Mouse (Mus musculus): ENCODE data around the gene Pklr. TPM values are rescaled to one million over a fixed set of nuclear protein-coding genes. Genes with fewer than 3 reads are reported as not detected.
A peak's percentile ranks its signal among the peaks of the same experiment; 100 is the strongest.

The Pklr gene
- polyA plus RNA-seq, 1 experiment from 2014 or later = 0.33 TPM

DNA sequence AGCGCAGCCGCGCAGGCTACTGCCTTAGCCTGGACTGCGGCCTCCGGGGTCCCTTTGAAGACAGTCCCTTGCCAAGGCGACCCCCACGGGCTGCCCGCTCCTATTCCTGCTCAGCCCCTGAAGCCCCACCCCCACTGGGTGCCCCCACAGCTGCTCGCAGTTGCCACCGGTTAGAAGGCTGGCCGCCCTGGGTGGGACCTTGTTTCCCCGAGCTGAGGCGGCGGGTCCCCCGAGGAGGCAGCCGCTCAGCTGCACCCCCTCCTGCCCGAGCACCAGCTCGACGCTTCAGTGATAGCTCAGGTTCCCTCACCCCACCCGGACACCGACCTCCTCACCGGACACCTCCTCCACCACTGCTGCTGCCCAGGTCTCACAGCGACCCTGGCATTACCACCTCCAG is 51.3 kb downstream of the Pklr start:
- 60% methylated on average over 23 of the region's 23 CpGs for WGBS
- Histone ChIP-seq H3K9me3 (no peaks in the 10 kb centered on the region), H3K4me3 (no peak overlapping the region), H3K9ac (peak overlapping the region; percentile 31; the same call in 1 of the 2 replicates), H3K4me2 (replicated peaks) (no peak overlapping the region), H3K4me1 (peaks cover 25% of the 10 kb centered on the region), H3K36me3 (peaks cover 31% of the 10 kb centered on the region), H3K27ac (no peak overlapping the region), H3K27me3 (no peaks in the 10 kb centered on the region)
- no peak for ATAC-seq (ENCODE audit: low FRiP score, low read depth)

DNA sequence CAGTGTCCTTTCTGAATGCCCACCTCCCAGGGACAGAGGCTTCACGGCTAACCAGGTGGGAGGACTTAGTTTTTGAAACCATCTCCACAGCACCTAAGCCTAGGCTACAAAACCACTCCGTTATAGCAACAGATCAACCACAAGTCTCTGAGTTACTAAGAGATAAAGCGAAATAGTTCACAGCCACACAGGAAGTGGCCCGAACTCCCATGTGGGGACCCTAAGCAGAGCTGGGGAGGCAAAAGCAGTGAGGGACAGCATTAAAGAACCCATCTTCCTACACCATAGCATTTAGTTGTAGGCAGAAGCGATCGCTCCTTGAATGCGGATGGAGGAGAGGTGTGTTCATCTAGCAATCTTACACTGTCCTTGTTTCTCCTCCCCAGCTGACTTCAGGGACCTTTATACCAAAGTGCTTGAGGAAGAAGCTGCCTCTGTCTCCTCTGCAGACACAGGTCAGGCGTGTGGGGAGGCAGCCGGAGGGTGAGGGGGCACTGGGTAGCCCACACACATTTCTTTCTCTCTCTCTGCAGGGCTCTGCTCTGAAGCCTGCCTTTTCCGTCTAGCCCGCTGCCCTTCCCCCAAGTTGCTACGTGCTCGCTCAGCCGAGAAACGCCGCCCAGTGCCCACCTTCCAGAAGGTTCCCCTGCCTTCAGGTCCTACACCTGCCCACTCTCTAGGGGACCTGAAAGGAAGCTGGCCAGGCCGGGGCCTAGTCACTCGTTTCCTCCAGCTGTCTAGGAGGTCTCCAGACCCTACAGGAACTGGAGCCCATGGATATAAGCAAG is 51.9 kb downstream of the Pklr start:
- ATAC-seq (ENCODE audit: low FRiP score, low read depth) = no peak
- H3K36me3 ChIP-seq = peaks cover 26% of the 10 kb centered on the region
- no peak overlapping the region for H3K4me2 ChIP-seq (replicated peaks)
- H3K27me3 ChIP-seq = no peaks in the 10 kb centered on the region
- no peak overlapping the region for H3K4me3 ChIP-seq
- no peak overlapping the region for H3K9ac ChIP-seq
- WGBS = 87% methylated on average over 18 of the region's 18 CpGs
- H3K4me1 ChIP-seq = peaks cover 22% of the 10 kb centered on the region
- no peak overlapping the region for H3K27ac ChIP-seq
- H3K9me3 ChIP-seq = no peaks in the 10 kb centered on the region

DNA sequence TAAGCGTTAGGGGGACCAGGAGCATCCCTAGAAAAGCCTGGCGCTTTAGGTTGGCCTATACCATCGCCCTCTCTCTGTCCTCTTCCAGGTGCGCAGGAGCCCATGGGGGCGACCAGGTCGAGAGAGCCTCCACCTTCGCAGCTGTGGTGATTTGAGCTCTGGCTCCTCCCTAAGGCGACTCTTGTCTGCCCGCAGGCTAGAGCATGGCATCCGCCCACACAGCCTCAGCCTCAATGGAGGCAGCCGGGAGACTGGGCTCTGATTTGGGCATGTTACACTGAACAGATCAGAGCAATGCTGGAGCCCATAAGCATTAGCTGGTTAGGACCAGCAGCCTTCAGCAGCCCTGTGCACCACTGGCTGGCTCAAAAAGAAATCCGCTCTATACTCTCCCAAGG is 52.5 kb downstream of the Pklr start:
- H3K36me3 ChIP-seq = peaks cover 26% of the 10 kb centered on the region
- no peak overlapping the region for H3K4me3 ChIP-seq
- no peaks in the 10 kb centered on the region for H3K27me3 ChIP-seq
- peaks cover 22% of the 10 kb centered on the region for H3K4me1 ChIP-seq
- H3K9ac ChIP-seq = no peak overlapping the region
- H3K4me2 ChIP-seq (replicated peaks) = no peak overlapping the region
- no peak for ATAC-seq (ENCODE audit: low FRiP score, low read depth)
- H3K27ac ChIP-seq = no peak overlapping the region
- 70% methylated on average over 12 of the region's 12 CpGs for whole genome bisulfite sequencing
- H3K9me3 ChIP-seq = no peaks in the 10 kb centered on the region

DNA sequence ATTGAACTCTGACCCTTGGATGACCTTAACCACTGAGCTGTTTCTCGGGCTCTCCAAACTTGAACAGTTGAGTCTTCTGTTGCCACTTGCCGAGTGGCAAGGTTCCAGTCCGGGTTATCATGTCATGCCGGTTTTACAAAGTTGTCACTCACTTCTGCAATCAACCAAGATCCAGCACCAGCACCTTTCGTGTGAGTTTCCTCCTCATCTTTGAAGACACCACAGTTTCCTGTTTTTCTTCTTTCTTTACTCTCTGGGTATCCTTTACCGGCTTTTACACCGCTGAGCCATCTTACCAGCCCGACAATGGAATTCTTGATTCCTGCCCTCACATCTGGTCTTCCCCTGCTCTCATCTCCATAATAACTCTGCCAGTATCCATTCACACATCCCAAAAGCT is 54.5 kb downstream of the Pklr start:
- H3K9ac ChIP-seq = no peak overlapping the region

DNA sequence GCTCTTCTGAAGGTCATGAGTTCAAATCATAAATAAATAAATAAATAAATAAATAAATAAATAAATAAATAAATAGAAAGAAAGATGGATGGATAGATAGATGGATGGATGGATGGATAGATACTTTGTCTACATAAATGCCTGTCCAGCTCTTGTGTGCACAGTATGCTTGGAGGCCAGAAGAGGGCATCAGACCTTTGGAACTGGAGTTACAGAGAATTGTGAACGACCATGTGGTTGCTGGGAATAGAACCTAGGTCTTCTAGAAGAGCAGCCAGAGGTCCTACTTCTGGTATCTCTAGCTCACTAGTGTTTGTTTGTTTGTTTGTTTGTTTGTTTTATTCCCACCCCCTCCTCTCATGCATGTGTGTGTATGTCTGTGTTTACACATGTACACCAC is 57.4 kb downstream of the Pklr start:
- H3K4me3 ChIP-seq = no peak overlapping the region
- peaks cover 10% of the 10 kb centered on the region for H3K4me1 ChIP-seq
- 73% methylated on average over 1 of the region's 1 CpGs for WGBS
- no peak for ATAC-seq (ENCODE audit: low FRiP score, low read depth)
- H3K27me3 ChIP-seq = no peaks in the 10 kb centered on the region
- H3K4me2 ChIP-seq (replicated peaks) = no peak overlapping the region
- no peaks in the 10 kb centered on the region for H3K9me3 ChIP-seq
- H3K9ac ChIP-seq = no peak overlapping the region
- H3K27ac ChIP-seq = no peak overlapping the region
- H3K36me3 ChIP-seq = peaks cover 6% of the 10 kb centered on the region

More for the DNA sequence above, 54.5 kb downstream of the Pklr start:
- Histone ChIP-seq H3K27me3 (no peaks in the 10 kb centered on the region), H3K36me3 (peaks cover 26% of the 10 kb centered on the region), H3K4me1 (peaks cover 5% of the 10 kb centered on the region), H3K27ac (no peak overlapping the region), H3K4me2 (replicated peaks) (no peak overlapping the region), H3K9me3 (no peaks in the 10 kb centered on the region), H3K4me3 (no peak overlapping the region)
- 81% methylated on average over 8 of the region's 8 CpGs for WGBS
- ATAC-seq (ENCODE audit: low FRiP score, low read depth) = no peak

DNA sequence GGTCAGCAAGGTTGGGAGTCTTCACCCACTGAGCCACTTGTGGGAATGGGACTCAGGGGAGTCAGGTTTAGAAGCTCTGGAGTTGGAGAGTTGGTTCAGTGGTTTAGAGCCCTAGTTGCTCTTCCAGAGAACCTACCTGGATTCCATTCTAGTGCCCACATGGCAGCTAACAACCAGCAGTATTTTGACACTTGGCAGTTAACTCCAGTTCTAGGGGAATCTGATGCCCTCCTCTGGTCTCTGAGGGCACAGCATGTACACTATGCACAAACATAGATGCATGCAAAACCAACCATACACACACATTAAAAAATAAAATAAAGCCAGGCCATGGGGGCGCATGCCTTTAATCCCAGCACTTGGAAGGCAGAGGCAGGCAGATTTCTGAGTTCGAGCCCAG is 57.9 kb downstream of the Pklr start:
- no peak overlapping the region for H3K4me2 ChIP-seq (replicated peaks)
- WGBS = 81% methylated on average over 2 of the region's 2 CpGs
- H3K27me3 ChIP-seq = no peaks in the 10 kb centered on the region

More for the DNA sequence above, 57.9 kb downstream of the Pklr start:
- ATAC-seq (ENCODE audit: low FRiP score, low read depth) = no peak
- 0 out of 2 replicates have a peak, but pooled peaks cover 1% of the 10 kb centered on the region for H3K36me3 ChIP-seq
- peaks cover 10% of the 10 kb centered on the region for H3K4me1 ChIP-seq
- no peak overlapping the region for H3K4me3 ChIP-seq
- no peak overlapping the region for H3K9ac ChIP-seq
- no peak overlapping the region for H3K27ac ChIP-seq
- no peaks in the 10 kb centered on the region for H3K9me3 ChIP-seq

Other genes starting within 250 kb of the Pklr start
- 45.7 and 48.3 TPM in 2 replicates for gene Msto1, start 222.1 kb upstream of the Pklr start, polyA plus RNA-seq (2015; fragmentation: Nextera tagmentation; extraction: Ambion mirVana)
- 26.7 and 27.1 TPM in 2 replicates for gene Ash1l, start 185.5 kb upstream of the Pklr start, polyA plus RNA-seq (2015; fragmentation: Nextera tagmentation; extraction: Ambion mirVana)
- 147 and 151 TPM in 2 replicates for gene Dap3, start 185.0 kb upstream of the Pklr start, polyA plus RNA-seq (2015; fragmentation: Nextera tagmentation; extraction: Ambion mirVana)
- gene Rusc1, start 42.8 kb upstream of the Pklr start, polyA plus RNA-seq (2015; fragmentation: Nextera tagmentation; extraction: Ambion mirVana) = 30.9 and 32.7 TPM in 2 replicates
- not detected in 2 replicates for gene Gm43738, start 35.0 kb upstream of the Pklr start, polyA plus RNA-seq (2015; fragmentation: Nextera tagmentation; extraction: Ambion mirVana)
- 194 and 207 TPM in 2 replicates for gene Fdps, start 34.2 kb upstream of the Pklr start, polyA plus RNA-seq (2015; fragmentation: Nextera tagmentation; extraction: Ambion mirVana)
- gene Hcn3, start 24.1 kb downstream of the Pklr start, polyA plus RNA-seq (2015; fragmentation: Nextera tagmentation; extraction: Ambion mirVana) = 2.0 and 3.0 TPM in 2 replicates
- gene Clk2, start 28.7 kb downstream of the Pklr start, polyA plus RNA-seq (2015; fragmentation: Nextera tagmentation; extraction: Ambion mirVana) = 32.3 and 36.6 TPM in 2 replicates
- gene Scamp3, start 41.3 kb downstream of the Pklr start, polyA plus RNA-seq (2015; fragmentation: Nextera tagmentation; extraction: Ambion mirVana) = 115 and 119 TPM in 2 replicates
- 34.0 and 35.2 TPM in 2 replicates for gene Fam189b, start 47.0 kb downstream of the Pklr start, polyA plus RNA-seq (2015; fragmentation: Nextera tagmentation; extraction: Ambion mirVana)
- gene Gba, start 66.8 kb downstream of the Pklr start, polyA plus RNA-seq (2015; fragmentation: Nextera tagmentation; extraction: Ambion mirVana) = 35.6 and 40.2 TPM in 2 replicates
- 63.7 and 69.8 TPM in 2 replicates for gene Thbs3, start 79.0 kb downstream of the Pklr start, polyA plus RNA-seq (2015; fragmentation: Nextera tagmentation; extraction: Ambion mirVana)
- gene Mtx1, start 90.9 kb downstream of the Pklr start, polyA plus RNA-seq (2015; fragmentation: Nextera tagmentation; extraction: Ambion mirVana) = 202 and 205 TPM in 2 replicates
- gene Muc1, start 92.9 kb downstream of the Pklr start, polyA plus RNA-seq (2015; fragmentation: Nextera tagmentation; extraction: Ambion mirVana) = 0.64 and 1.1 TPM in 2 replicates
- gene Krtcap2, start 109.8 kb downstream of the Pklr start, polyA plus RNA-seq (2015; fragmentation: Nextera tagmentation; extraction: Ambion mirVana) = 332 and 333 TPM in 2 replicates
- gene Trim46, start 110.2 kb downstream of the Pklr start, polyA plus RNA-seq (2015; fragmentation: Nextera tagmentation; extraction: Ambion mirVana) = 6.1 and 6.8 TPM in 2 replicates
- 120 and 126 TPM in 2 replicates for gene Dpm3, start 123.2 kb downstream of the Pklr start, polyA plus RNA-seq (2015; fragmentation: Nextera tagmentation; extraction: Ambion mirVana)
- gene Slc50a1, start 134.4 kb downstream of the Pklr start, polyA plus RNA-seq (2015; fragmentation: Nextera tagmentation; extraction: Ambion mirVana) = 85.5 and 88.8 TPM in 2 replicates
- 44.0 and 46.2 TPM in 2 replicates for gene Efna1, start 145.0 kb downstream of the Pklr start, polyA plus RNA-seq (2015; fragmentation: Nextera tagmentation; extraction: Ambion mirVana)
- 27.4 and 30.6 TPM in 2 replicates for gene Efna3, start 186.8 kb downstream of the Pklr start, polyA plus RNA-seq (2015; fragmentation: Nextera tagmentation; extraction: Ambion mirVana)
- gene Efna4, start 201.9 kb downstream of the Pklr start, polyA plus RNA-seq (2015; fragmentation: Nextera tagmentation; extraction: Ambion mirVana) = 49.0 and 51.6 TPM in 2 replicates
- 50.3 and 52.2 TPM in 2 replicates for gene Adam15, start 213.9 kb downstream of the Pklr start, polyA plus RNA-seq (2015; fragmentation: Nextera tagmentation; extraction: Ambion mirVana)
- 0.27 and 0.34 TPM in 2 replicates for gene Dcst2, start 225.8 kb downstream of the Pklr start, polyA plus RNA-seq (2015; fragmentation: Nextera tagmentation; extraction: Ambion mirVana)
- 0.38 and 0.51 TPM in 2 replicates for gene Dcst1, start 229.1 kb downstream of the Pklr start, polyA plus RNA-seq (2015; fragmentation: Nextera tagmentation; extraction: Ambion mirVana)